8 mouse cellular contexts compared by ENCODE assay signal in genomic region chr12:69363899-69364762, GRCm38 (mm10). TPM values are rescaled to one million over a fixed set of nuclear protein-coding genes. Genes with fewer than 3 reads are reported as not detected.
DNase-seq lines count a peak whose midpoint lies in the region; ATAC-seq and TF ChIP-seq lines count a peak whose summit lies in the region.

No protein-coding gene starts in this region.

- H3K9ac ChIP-seq in forebrain, postnatal 0 days: peak overlapping the region; percentile 37

- H3K36me3 ChIP-seq in forebrain, postnatal 0 days (ENCODE audit: insufficient read depth): no peaks in the 10 kb centered on the region

- H3K27ac ChIP-seq in cerebellum, adult 2 months (ENCODE audit: insufficient read depth, low read length): no peak overlapping the region; the same call in 1 of the 2 replicates
- H3K27ac ChIP-seq in forebrain, postnatal 0 days (ENCODE audit: low read depth, low read length): no peak overlapping the region

- no peak for TF ChIP-seq CTCF in cerebellum, adult 2 months (IDR thresholded peaks at IDR 0.05; ENCODE audit: borderline replicate concordance, insufficient read depth, low read depth, low read length)
- peak; percentile 49 for TF ChIP-seq CTCF in forebrain, postnatal 0 days (IDR thresholded peaks at IDR 0.05; ENCODE audit: low read depth)

- no peaks in the 10 kb centered on the region for H3K9me3 ChIP-seq in forebrain, postnatal 0 days (ENCODE audit: low read length)

- ATAC-seq in forebrain, postnatal 0 days: no peak
- ATAC-seq in hematopoietic stem cell, adult 5-6 weeks (replicated peaks in 1 of 2; ENCODE audit: insufficient read depth in 1 of 2, low FRiP score in 2 of 2, low TSS enrichment in 1 of 2, low read depth in 1 of 2, poor library complexity in 2 of 2, severe bottlenecking in 2 of 2): peak; percentile 52 to 59

- 2% methylated on average over 32 of the region's 32 CpGs for WGBS in cerebellum, adult 2 months
- 4% methylated on average over 32 of the region's 32 CpGs for WGBS in forebrain, postnatal 0 days

- DNase-seq in MN1 (ENCODE audit: low spot score): peak; percentile 78
- DNase-seq in cerebellum, adult 2 months: peak; percentile 79 to 80
- DNase-seq in forebrain, postnatal 0 days: peak; percentile 26
- DNase-seq in layer of hippocampus, adult 9-11 months: peak; percentile 56
- DNase-seq in lung, postnatal 10 days: peak; percentile 90
- peak; percentile 69 for DNase-seq in ovary, adult 18-20 months (ENCODE audit: low spot score)
- DNase-seq in thymus, postnatal 0 days (ENCODE audit: low spot score): peak; percentile 78

- H3K4me3 ChIP-seq in cerebellum, adult 2 months (replicated peaks; ENCODE audit: insufficient read depth, low read depth, low read length): peak overlapping the region; percentile 95
- peak overlapping the region; percentile 46 for H3K4me3 ChIP-seq in forebrain, postnatal 0 days (ENCODE audit: low read depth, low read length)

- no peaks in the 10 kb centered on the region for H3K27me3 ChIP-seq in cerebellum, adult 2 months (ENCODE audit: control insufficient read depth, insufficient read depth, low read length)
- H3K27me3 ChIP-seq in forebrain, postnatal 0 days (ENCODE audit: insufficient read depth, low read length): no peaks in the 10 kb centered on the region

- TF ChIP-seq POLR2A in cerebellum, adult 2 months (IDR thresholded peaks at IDR 0.05; ENCODE audit: borderline replicate concordance, insufficient read depth, low read length): peak; percentile 61; the same call in 1 of the 2 replicates

- H3K4me2 ChIP-seq in forebrain, postnatal 0 days (ENCODE audit: low read depth): peak overlapping the region; percentile 83

- peaks cover 4% of the 10 kb centered on the region; the same call in 1 of the 2 replicates for H3K4me1 ChIP-seq in cerebellum, adult 2 months (ENCODE audit: control insufficient read depth, insufficient read depth, low read length)
- H3K4me1 ChIP-seq in forebrain, postnatal 0 days (ENCODE audit: insufficient read depth): no peaks in the 10 kb centered on the region

RNA-seq across cellular contexts. Expression of gene Nemf, which starts 7.2 kb away (rescaled TPM):
- polyA plus RNA-seq in cerebellum, adult 2 months (2012; rRNA removed): 42.6 and 43.8 TPM in 2 replicates
- total RNA-seq in forebrain, postnatal 0 days (2014; rRNA removed): 44.4 and 47.7 TPM in 2 replicates
- 47.6 and 64.7 TPM in 2 replicates for polyA plus RNA-seq in forebrain, postnatal 0 days (2015; fragmentation: Nextera tagmentation; extraction: Ambion mirVana)
- 93.1 and 126 TPM in 2 replicates for total RNA-seq in hematopoietic stem cell, adult 5-6 weeks (2017)
- 84.3 and 93.2 TPM in 2 replicates for polyA plus RNA-seq in thymus, postnatal 0 days (2015; fragmentation: Nextera tagmentation; extraction: Ambion mirVana)

RNA-seq across cellular contexts. Expression of gene Arf6, which starts 7.8 kb away (rescaled TPM):
- polyA plus RNA-seq in cerebellum, adult 2 months (2012; rRNA removed): 67.3 and 67.6 TPM in 2 replicates
- total RNA-seq in forebrain, postnatal 0 days (2014; rRNA removed): 108 and 110 TPM in 2 replicates
- polyA plus RNA-seq in forebrain, postnatal 0 days (2015; fragmentation: Nextera tagmentation; extraction: Ambion mirVana): 52.9 and 56.3 TPM in 2 replicates
- 146 and 157 TPM in 2 replicates for total RNA-seq in hematopoietic stem cell, adult 5-6 weeks (2017)
- 93.8 and 123 TPM in 2 replicates for polyA plus RNA-seq in thymus, postnatal 0 days (2015; fragmentation: Nextera tagmentation; extraction: Ambion mirVana)

RNA-seq across cellular contexts. Expression of gene Gm9887, which starts 8.1 kb away (rescaled TPM):
- polyA plus RNA-seq in cerebellum, adult 2 months (2012; rRNA removed): 0.33 and 0.61 TPM in 2 replicates
- 1.6 and 1.8 TPM in 2 replicates for total RNA-seq in forebrain, postnatal 0 days (2014; rRNA removed)
- 1.1 and 1.8 TPM in 2 replicates for polyA plus RNA-seq in forebrain, postnatal 0 days (2015; fragmentation: Nextera tagmentation; extraction: Ambion mirVana)
- 0.69 and 2.5 TPM in 2 replicates for total RNA-seq in hematopoietic stem cell, adult 5-6 weeks (2017)
- 2.4 and 2.9 TPM in 2 replicates for polyA plus RNA-seq in thymus, postnatal 0 days (2015; fragmentation: Nextera tagmentation; extraction: Ambion mirVana)

Comparison
In these comparisons a context has a peak if more than half of its experiments do, and no peak if none do; other contexts are left out.
1. DNase-seq: peak in every context shown above with its lines; median percentile 90 in lung, postnatal 10 days; 80 in cerebellum, adult 2 months; 78 in MN1; 78 in thymus, postnatal 0 days; 69 in ovary, adult 18-20 months; 56 in layer of hippocampus, adult 9-11 months; 26 in forebrain, postnatal 0 days.